Mouse (Mus musculus) cerebellum, adult 2 months (tissue): ENCODE data around the gene Muc4.

ENCODE experiments used
- CTCF ChIP-seq: fragments of 200-500 bp; IDR thresholded peaks from 2 replicates; pipeline ENCODE4 v1.5.1; 2011; ENCODE audit warnings: low read depth, mild to moderate bottlenecking, control low read depth, low read length, moderate library complexity, borderline replicate concordance; ENCODE audit not compliant: insufficient read depth
- POLR2A ChIP-seq: fragments of 200-500 bp; IDR thresholded peaks from 2 replicates; pipeline ENCODE4 v1.6.1; 2011; ENCODE audit warnings: low read length, control low read depth, borderline replicate concordance; ENCODE audit not compliant: insufficient read depth

- TF ChIP-seq POLR2A (no peak), CTCF (no peak)
Observed at GRCm38 (mm10) chr16:32803252-32803853, 67.7 kb downstream of the Muc4 start.
